Mouse (Mus musculus) neural tube, embryonic 12.5 days (tissue): ENCODE results near the gene Rnf115. TPM values are rescaled to one million over a fixed set of nuclear protein-coding genes. Genes with fewer than 3 reads are reported as not detected.

Experiments
- ATAC-seq: fragments of 200-750 bp; cut with Nextera tagmentation; 2 replicates; pipeline ENCODE4 v1.8.0; 2017; ENCODE audit warnings: low read depth, mild to moderate bottlenecking, moderate TSS enrichment, moderate library complexity; ENCODE audit not compliant: low FRiP score
- H3K27ac ChIP-seq: fragments of 300-500 bp; sonication (generic); 2 replicates; pipeline ENCODE4 v1.5.1; 2016
- H3K27me3 ChIP-seq: fragments of 300-500 bp; sonication (generic); replicated peaks from 2 replicates; pipeline ENCODE4 v1.6.1; 2016; ENCODE audit warnings: mild to moderate bottlenecking
- H3K36me3 ChIP-seq: fragments of 300-500 bp; sonication (generic); 2 replicates; pipeline ENCODE4 v1.6.1; 2016; ENCODE audit warnings: mild to moderate bottlenecking
- H3K4me1 ChIP-seq: fragments of 300-500 bp; sonication (generic); 2 replicates; pipeline ENCODE4 v1.6.1; 2016
- H3K4me2 ChIP-seq: fragments of 300-500 bp; sonication (generic); replicated peaks from 2 replicates; pipeline ENCODE4 v1.6.1; 2016; ENCODE audit warnings: mild to moderate bottlenecking
- H3K4me3 ChIP-seq: fragments of 300-500 bp; sonication (generic); 2 replicates; pipeline ENCODE4 v1.5.1; 2016
- H3K9ac ChIP-seq: fragments of 300-500 bp; sonication (generic); 2 replicates; pipeline ENCODE4 v1.6.1; 2016; ENCODE audit warnings: mild to moderate bottlenecking
- H3K9me3 ChIP-seq: fragments of 300-500 bp; sonication (generic); 2 replicates; pipeline ENCODE4 v1.6.1; 2016; ENCODE audit warnings: mild to moderate bottlenecking
- WGBS: fragments of 180-500 bp; shearing (Covaris S2); methylation state at CpG from one replicate; pipeline ENCODE4 v1.1.7; 2016; 5-methylcytosine and 5-hydroxymethylcytosine counted together
- polyA plus RNA-seq: library from polyadenylated mRNA; unstranded; fragments of >200 nt; fragmentation: Nextera tagmentation; extraction: Ambion mirVana; gene quantifications from 2 replicates; pipeline ENCODE4 v1.2.1, GENCODE M21; 2016

The Rnf115 gene
- polyA plus RNA-seq, 1 experiment from 2014 or later, result 81.4 TPM

DNA sequence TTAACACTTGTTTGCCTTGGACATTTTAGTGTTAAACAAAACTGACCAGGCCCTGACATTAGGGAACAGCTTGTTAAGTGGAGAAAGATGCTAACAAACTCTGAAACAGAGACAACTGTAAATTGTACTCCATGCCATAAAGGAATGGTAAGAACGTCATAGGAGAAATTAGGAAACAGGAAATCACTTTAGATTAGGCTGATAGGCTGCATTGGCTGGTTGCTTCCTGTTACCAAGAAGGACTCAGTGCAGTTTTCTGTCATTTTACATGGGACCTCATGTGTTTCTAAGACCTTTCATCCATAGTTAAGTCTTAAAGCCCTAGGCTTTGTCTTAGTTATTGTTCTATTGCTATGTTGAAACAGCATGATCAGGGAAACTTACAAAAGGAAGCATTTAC lies 19.4 kb downstream of the Rnf115 start:
- Histone ChIP-seq H3K4me1 (no peaks in the 10 kb centered on the region), H3K4me2 (no peak overlapping the region), H3K4me3 (no peak overlapping the region), H3K27ac (no peak overlapping the region), H3K9me3 (no peaks in the 10 kb centered on the region), H3K27me3 (no peaks in the 10 kb centered on the region), H3K36me3 (no peaks in the 10 kb centered on the region), H3K9ac (no peak overlapping the region)
- ATAC-seq, result no peak
- WGBS, result 87% methylated on average over 1 of the region's 1 CpGs

DNA sequence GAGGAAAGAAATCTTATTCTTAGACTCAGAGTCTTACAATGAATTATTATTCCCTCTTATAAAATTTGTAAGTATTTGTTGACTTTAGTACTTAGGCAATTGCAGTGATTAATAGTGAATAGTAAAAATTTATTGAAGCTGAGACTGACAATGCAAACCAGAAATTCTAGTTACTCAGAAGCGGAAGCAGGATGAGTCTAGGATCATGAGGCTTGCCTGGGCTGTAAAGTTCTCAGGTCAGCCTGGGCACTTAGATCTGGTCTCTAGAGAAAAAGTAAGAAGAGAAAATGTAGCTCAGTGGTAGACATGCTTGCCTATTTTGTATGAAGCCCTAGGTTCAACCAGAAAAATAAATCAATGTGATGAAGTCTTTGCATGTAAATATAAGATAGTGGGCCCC lies 28.5 kb downstream of the Rnf115 start:
- H3K9ac ChIP-seq, result no peak overlapping the region
- no peaks in the 10 kb centered on the region for H3K27me3 ChIP-seq
- H3K4me1 ChIP-seq, result no peaks in the 10 kb centered on the region
- H3K9me3 ChIP-seq, result no peaks in the 10 kb centered on the region
- H3K4me2 ChIP-seq, result no peak overlapping the region
- no peak overlapping the region for H3K4me3 ChIP-seq
- H3K36me3 ChIP-seq, result no peaks in the 10 kb centered on the region
- no peak overlapping the region for H3K27ac ChIP-seq
- ATAC-seq, result no peak
- WGBS, result 95% methylated on average over 1 of the region's 1 CpGs

DNA sequence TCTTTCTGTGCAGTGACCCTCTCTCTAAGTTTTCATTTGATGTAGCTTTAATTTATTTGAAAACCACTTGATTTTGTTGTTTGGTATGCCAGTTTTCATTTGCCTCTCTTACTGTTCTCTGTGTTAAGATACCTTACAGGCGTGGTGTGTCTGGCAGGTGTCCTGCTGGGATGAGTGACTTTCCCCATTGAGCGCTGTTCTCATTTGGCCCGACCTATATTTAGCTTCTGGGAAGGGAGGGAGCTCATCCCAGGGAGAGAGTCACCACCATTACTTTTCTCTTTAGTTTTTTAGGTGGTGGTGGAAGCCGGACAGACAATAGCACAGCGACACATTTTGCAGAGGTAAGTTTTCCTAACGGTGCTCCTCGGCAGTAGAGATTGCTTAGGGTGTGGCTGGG lies 30.2 kb downstream of the Rnf115 start:
- no peak overlapping the region for H3K9ac ChIP-seq
- no peaks in the 10 kb centered on the region for H3K9me3 ChIP-seq
- no peak overlapping the region for H3K4me2 ChIP-seq
- no peaks in the 10 kb centered on the region for H3K36me3 ChIP-seq
- no peak for ATAC-seq
- WGBS, result 66% methylated on average over 7 of the region's 7 CpGs
- no peak overlapping the region for H3K4me3 ChIP-seq
- H3K27me3 ChIP-seq, result no peaks in the 10 kb centered on the region
- H3K4me1 ChIP-seq, result no peaks in the 10 kb centered on the region
- no peak overlapping the region for H3K27ac ChIP-seq

DNA sequence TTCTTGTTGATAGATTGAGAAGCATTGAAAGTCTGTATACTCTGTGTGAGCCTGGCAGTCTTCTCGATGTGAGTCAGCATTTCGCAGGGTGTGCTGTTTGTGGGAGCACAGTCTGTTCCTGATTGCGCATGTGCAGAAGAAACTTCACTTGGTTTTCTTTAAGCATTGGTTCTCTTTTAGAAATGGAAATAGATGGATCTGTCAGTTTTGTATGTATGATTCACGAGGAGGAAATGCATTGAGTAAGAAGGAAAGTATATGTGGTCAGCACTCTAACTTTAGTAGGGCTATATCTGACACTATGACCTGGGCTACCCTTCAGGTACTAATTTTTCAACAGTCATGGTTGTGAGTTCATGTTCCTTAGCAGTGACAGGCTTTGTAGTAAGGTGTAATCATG lies 32.2 kb downstream of the Rnf115 start:
- H3K36me3 ChIP-seq, result no peaks in the 10 kb centered on the region
- H3K27me3 ChIP-seq, result no peaks in the 10 kb centered on the region
- no peak for ATAC-seq
- H3K9ac ChIP-seq, result no peak overlapping the region
- H3K4me3 ChIP-seq, result no peak overlapping the region
- no peaks in the 10 kb centered on the region for H3K9me3 ChIP-seq
- H3K4me2 ChIP-seq, result no peak overlapping the region
- WGBS, result 97% methylated on average over 4 of the region's 4 CpGs
- no peak overlapping the region for H3K27ac ChIP-seq
- peaks cover 3% of the 10 kb centered on the region; the same call in 1 of the 2 replicates for H3K4me1 ChIP-seq

DNA sequence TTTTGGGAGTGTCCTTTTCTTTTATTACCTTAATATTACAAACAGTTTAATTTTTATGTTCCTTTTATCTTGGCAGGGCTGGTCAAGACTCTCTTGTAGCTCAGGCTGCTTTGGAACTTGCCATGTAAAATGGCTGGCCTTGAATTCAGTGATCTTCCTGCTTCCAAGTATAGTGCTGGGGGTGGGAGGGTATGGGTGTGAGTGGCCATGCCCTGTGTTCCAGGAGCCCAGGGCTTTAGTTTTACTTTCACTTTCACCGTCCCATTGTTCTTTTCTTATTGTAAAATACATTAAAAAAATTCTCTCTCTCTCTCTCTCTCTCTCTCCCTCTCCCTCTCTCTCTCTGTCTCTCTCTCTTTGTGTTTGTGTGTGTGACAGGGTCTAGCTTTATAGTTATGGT lies 37.1 kb downstream of the Rnf115 start:
- no peak overlapping the region for H3K4me3 ChIP-seq
- no peak overlapping the region for H3K27ac ChIP-seq
- 96% methylated on average over 1 of the region's 1 CpGs for WGBS

DNA sequence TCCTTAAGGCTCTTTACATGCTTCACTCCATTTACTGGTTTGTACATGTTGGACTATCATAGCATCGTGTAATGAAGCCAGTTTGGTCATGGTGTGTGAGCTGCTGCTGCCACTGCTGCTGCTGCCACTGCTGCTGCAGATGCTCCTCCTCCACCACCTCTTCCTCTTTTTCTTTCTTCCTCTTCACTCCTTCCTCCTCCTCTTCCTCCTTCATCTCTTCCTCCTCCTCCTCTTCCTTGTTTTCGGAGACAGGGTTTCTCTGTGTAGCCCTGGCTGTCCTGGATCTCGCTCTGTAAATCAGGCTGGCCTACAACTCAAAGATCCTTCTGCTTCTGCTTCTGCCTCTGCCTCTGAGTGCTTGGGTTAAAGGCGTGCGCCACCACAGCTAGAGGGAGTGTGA lies 42.5 kb downstream of the Rnf115 start:
- Histone ChIP-seq H3K36me3 (no peaks in the 10 kb centered on the region), H3K4me3 (no peak overlapping the region), H3K4me2 (no peak overlapping the region), H3K4me1 (no peaks in the 10 kb centered on the region), H3K9ac (no peak overlapping the region), H3K9me3 (no peaks in the 10 kb centered on the region), H3K27me3 (no peaks in the 10 kb centered on the region), H3K27ac (no peak overlapping the region)
- no peak for ATAC-seq
- WGBS, result 92% methylated on average over 5 of the region's 5 CpGs

More for the DNA sequence above, 37.1 kb downstream of the Rnf115 start:
- Histone ChIP-seq H3K4me2 (no peak overlapping the region), H3K9me3 (no peaks in the 10 kb centered on the region), H3K36me3 (no peaks in the 10 kb centered on the region), H3K27me3 (no peaks in the 10 kb centered on the region), H3K9ac (no peak overlapping the region), H3K4me1 (peaks cover 3% of the 10 kb centered on the region; the same call in 1 of the 2 replicates)
- ATAC-seq, result no peak

DNA sequence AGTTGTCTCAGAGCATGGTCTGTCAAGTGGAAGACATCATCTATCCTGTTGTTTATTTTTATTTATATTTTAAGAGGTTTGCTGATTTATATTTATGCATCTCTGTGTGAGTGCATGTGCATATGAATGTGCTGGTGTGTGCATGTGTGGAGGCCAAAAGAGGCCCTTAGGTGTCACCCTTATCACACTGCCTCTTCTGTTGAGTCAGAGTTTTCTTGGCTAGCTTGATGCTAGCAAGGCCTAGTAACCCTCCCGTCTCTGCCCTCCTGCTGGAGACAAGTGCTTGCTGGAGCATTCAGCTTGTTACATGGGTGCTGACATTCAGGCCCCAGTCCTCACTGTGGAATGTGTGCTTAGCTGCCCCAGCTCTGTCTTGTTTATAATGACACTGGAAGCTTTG lies 45.5 kb downstream of the Rnf115 start:
- Histone ChIP-seq H3K9ac (no peak overlapping the region), H3K9me3 (no peaks in the 10 kb centered on the region), H3K36me3 (0 out of 2 replicates have a peak, but pooled peaks cover 4% of the 10 kb centered on the region), H3K4me1 (no peaks in the 10 kb centered on the region), H3K27ac (no peak overlapping the region), H3K4me2 (no peak overlapping the region), H3K4me3 (no peak overlapping the region), H3K27me3 (no peaks in the 10 kb centered on the region)
- no peak for ATAC-seq
- 65% methylated on average over 1 of the region's 1 CpGs for WGBS

DNA sequence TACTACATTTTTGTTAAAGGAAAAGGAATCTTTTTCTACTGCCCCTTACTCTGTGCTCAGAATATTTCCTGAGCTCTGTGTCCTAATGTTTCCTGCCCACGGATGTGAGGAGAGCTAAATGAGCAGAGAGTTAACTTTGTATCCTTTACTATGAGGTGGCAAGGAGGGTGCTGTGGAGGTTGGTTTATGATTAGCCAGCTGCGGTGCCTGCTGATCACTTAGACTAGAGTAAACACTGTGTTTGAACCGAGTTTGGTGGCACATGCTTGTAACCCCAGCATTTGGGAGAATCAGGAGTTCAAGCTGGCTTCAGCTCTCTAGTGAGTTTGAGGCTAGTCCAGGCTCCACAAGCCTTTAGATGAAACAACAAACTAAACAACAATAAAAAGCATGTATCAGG lies 49.7 kb downstream of the Rnf115 start:
- Histone ChIP-seq H3K9me3 (no peaks in the 10 kb centered on the region), H3K4me2 (no peak overlapping the region), H3K4me3 (no peak overlapping the region), H3K36me3 (0 out of 2 replicates have a peak, but pooled peaks cover 4% of the 10 kb centered on the region), H3K4me1 (no peaks in the 10 kb centered on the region), H3K9ac (no peak overlapping the region), H3K27ac (no peak overlapping the region), H3K27me3 (no peaks in the 10 kb centered on the region)
- 72% methylated on average over 3 of the region's 3 CpGs for WGBS
- no peak for ATAC-seq

DNA sequence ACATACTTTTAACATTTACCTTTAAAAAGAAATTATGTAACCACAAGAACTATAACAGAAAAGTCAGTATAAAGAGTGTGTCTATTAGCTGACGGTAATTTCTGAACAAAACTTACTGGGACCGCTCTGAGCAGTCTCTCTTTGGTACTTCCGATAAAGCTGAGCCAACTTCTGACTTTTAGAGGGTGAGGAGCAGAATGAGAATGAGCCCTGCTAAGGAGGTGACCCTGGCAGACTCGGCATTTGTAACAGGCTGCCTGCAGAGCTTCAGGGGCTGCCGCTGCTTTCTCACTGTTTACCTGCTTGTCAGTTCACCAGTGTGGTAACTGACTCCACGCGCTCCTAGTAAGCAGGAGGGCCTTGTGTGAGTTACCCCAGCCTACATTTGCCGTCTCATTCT lies 54.8 kb downstream of the Rnf115 start:
- no peaks in the 10 kb centered on the region for H3K9me3 ChIP-seq
- 79% methylated on average over 8 of the region's 8 CpGs for WGBS

DNA sequence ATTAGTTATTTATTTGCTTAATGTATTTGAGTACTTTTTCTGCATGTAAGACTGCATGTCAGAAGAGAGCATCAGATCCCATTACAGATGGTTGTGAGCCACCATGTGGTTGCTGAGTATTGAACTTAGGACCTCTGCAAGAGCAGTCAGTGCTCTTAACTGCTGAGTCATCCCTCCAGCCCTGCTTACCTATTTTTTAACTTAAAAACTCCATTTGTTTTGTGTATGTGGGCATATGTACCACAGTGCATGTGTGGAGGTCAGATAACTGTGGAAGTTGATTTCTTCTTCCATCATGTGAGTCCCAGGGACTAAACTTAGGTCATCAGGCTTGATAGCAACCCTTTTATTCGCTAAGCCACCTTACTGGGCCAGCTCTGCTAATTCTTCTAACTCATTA lies 60.3 kb downstream of the Rnf115 start:
- Histone ChIP-seq H3K9ac (no peak overlapping the region), H3K4me1 (no peaks in the 10 kb centered on the region), H3K27ac (no peak overlapping the region), H3K4me2 (no peak overlapping the region), H3K27me3 (no peaks in the 10 kb centered on the region), H3K4me3 (no peak overlapping the region), H3K36me3 (peaks cover 36% of the 10 kb centered on the region; the same call in 1 of the 2 replicates), H3K9me3 (no peaks in the 10 kb centered on the region)
- WGBS, result 94% methylated on average over 1 of the region's 1 CpGs
- no peak for ATAC-seq

More for the DNA sequence above, 54.8 kb downstream of the Rnf115 start:
- Histone ChIP-seq H3K4me3 (no peak overlapping the region), H3K36me3 (peaks cover 8% of the 10 kb centered on the region; the same call in 1 of the 2 replicates), H3K4me2 (no peak overlapping the region), H3K9ac (no peak overlapping the region), H3K4me1 (no peaks in the 10 kb centered on the region), H3K27ac (no peak overlapping the region), H3K27me3 (no peaks in the 10 kb centered on the region)
- no peak for ATAC-seq

DNA sequence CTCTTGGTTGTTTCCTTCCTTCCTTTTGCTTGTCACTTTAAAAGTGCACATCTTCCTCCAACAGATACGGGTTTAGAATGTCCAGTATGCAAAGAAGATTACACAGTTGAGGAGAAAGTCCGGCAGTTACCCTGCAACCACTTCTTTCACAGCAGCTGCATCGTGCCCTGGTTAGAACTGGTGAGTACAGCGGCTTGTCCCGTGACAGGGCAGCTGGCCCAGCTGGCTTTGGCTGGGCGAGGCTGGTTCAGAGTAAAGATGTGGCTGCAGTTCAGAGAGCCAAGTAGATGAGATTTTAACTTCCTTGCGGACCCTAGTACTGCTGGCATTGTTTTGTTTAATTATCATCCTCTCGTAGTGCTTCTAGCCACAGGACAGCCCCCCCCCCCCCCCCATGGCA lies 61.0 kb downstream of the Rnf115 start:
- Histone ChIP-seq H3K27ac (no peak overlapping the region), H3K9me3 (no peaks in the 10 kb centered on the region), H3K27me3 (no peaks in the 10 kb centered on the region), H3K4me2 (no peak overlapping the region), H3K4me3 (no peak overlapping the region), H3K9ac (no peak overlapping the region), H3K36me3 (peaks cover 36% of the 10 kb centered on the region; the same call in 1 of the 2 replicates), H3K4me1 (no peaks in the 10 kb centered on the region)
- 85% methylated on average over 8 of the region's 8 CpGs for WGBS
- ATAC-seq, result no peak

DNA sequence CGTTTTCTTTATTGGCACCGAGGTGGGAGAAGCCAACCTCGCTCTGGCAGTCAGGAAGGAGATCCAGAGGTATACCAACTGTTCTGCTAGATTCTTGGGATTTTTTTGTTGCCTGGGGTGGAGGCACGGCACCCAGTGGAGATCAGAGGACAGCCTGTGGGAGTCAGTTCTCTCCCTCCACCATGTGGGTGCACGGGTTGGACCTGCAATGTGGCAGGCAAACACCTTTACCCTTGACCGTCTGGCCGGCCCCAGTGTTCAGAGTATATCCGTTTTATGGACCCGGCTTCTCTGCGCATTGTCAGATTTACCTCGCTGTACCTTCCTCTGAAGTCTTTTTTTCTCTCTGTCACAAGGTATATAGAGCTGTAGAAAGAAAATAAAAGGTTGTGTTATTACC lies 72.8 kb downstream of the Rnf115 start:
- Histone ChIP-seq H3K9ac (no peak overlapping the region), H3K4me2 (no peak overlapping the region), H3K9me3 (peaks cover 3% of the 10 kb centered on the region; the same call in 1 of the 2 replicates), H3K36me3 (peaks cover 3% of the 10 kb centered on the region; the same call in 1 of the 2 replicates), H3K4me1 (no peaks in the 10 kb centered on the region), H3K4me3 (no peak overlapping the region), H3K27ac (no peak overlapping the region), H3K27me3 (no peaks in the 10 kb centered on the region)
- ATAC-seq, result no peak
- 86% methylated on average over 11 of the region's 11 CpGs for WGBS

DNA sequence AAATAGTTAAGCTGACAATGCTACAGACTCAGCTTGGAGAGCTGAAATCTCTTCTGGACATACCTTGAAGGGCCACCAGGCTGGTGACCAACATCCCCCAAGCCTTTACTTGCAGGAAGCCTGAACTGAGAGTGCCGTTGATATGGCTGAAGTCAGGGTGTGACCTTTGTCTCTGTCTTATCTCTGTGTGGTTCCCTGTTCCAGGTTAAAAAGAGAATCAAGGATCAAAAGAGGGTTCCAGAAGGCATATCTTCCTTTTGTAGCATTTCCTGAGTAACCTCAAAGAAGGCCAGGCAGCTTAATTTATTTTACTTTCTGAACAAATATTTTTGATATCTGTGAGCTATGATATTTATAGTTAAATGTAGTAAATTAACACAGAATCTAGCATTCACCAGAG lies 74.8 kb downstream of the Rnf115 start:
- Histone ChIP-seq H3K4me3 (no peak overlapping the region), H3K27ac (no peak overlapping the region), H3K9ac (no peak overlapping the region), H3K27me3 (no peaks in the 10 kb centered on the region), H3K4me2 (no peak overlapping the region), H3K36me3 (no peaks in the 10 kb centered on the region), H3K4me1 (no peaks in the 10 kb centered on the region), H3K9me3 (peaks cover 3% of the 10 kb centered on the region; the same call in 1 of the 2 replicates)
- WGBS, result 87% methylated on average over 1 of the region's 1 CpGs
- no peak for ATAC-seq
